Mouse (Mus musculus): ENCODE data around the gene Coq8b. TPM values are rescaled to one million over a fixed set of nuclear protein-coding genes. Genes with fewer than 3 reads are reported as not detected.
A peak's percentile ranks its signal among the peaks of the same experiment; 100 is the strongest.

The Coq8b gene
- polyA plus RNA-seq, 1 experiment, result 28.9 TPM

DNA sequence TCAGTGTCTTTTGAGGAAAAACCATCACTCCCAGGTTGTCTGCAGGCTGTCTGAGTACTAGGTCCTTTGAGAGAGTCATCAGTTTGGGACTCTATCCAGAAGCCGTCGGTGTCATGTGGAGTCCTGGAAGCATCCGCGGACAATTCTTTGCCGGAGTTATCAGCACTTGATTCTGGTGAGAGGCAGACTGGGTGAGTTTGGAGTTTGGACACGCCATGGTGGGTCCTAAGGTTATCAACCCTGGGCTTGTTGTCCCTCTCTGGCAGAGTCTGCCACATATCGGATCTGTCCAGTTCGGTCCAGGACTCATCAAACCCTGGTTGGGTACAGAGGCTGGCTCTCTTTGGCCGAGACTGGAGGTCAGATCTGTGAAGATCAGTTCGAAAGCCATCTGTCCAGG is 5.1 kb upstream of the Coq8b start:
- Histone ChIP-seq H3K27me3 (ENCODE audit: control insufficient read depth, insufficient read depth, low read length) (no peaks in the 10 kb centered on the region), H3K4me1 (ENCODE audit: control insufficient read depth, insufficient read depth, insufficient read length) (peaks cover 12% of the 10 kb centered on the region; the same call in 1 of the 2 replicates), H3K4me3 (ENCODE audit: extremely low read depth, insufficient read depth, insufficient read length) (peak overlapping the region; percentile 76), H3K36me3 (ENCODE audit: control insufficient read depth, insufficient read depth, low read length) (no peaks in the 10 kb centered on the region), H3K27ac (ENCODE audit: insufficient read depth, low read length) (peak overlapping the region; percentile 70)
- DNase-seq (ENCODE audit: low read depth in 1 of 2, low spot score in 2 of 2), result no peak
- WGBS, result 16% methylated on average over 10 of the region's 10 CpGs
- TF ChIP-seq POLR2A (IDR thresholded peaks at IDR 0.05; ENCODE audit: low read depth, low read length) (no peak), CTCF (IDR thresholded peaks at IDR 0.05; ENCODE audit: extremely low read depth, insufficient read depth, insufficient read length, insufficient replicate concordance) (no peak)

- under 1% methylated on average over 47 of the region's 49 CpGs for WGBS
Observed at GRCm38 (mm10) chr7:27228281-27228821, 4.5 kb upstream of the Coq8b start, which contains the start of gene Itpkc. Itpkc (minus strand) TSS chr7:27228661.

GRCm38 (mm10) chr7:27228865-27229264 is 4.0 kb upstream of the Coq8b start:
- no peaks in the 10 kb centered on the region for H3K36me3 ChIP-seq (ENCODE audit: control insufficient read depth, insufficient read depth, low read length)
- no peaks in the 10 kb centered on the region for H3K27me3 ChIP-seq (ENCODE audit: control insufficient read depth, insufficient read depth, low read length)
- no peak for DNase-seq (ENCODE audit: low read depth in 1 of 2, low spot score in 2 of 2)
- WGBS, result 15% methylated on average over 6 of the region's 6 CpGs
- TF ChIP-seq CTCF (IDR thresholded peaks at IDR 0.05; ENCODE audit: extremely low read depth, insufficient read depth, insufficient read length, insufficient replicate concordance), result no peak
- peak overlapping the region; percentile 84 for H3K27ac ChIP-seq (ENCODE audit: insufficient read depth, low read length)
- peaks cover 18% of the 10 kb centered on the region; the same call in 1 of the 2 replicates for H3K4me1 ChIP-seq (ENCODE audit: control insufficient read depth, insufficient read depth, insufficient read length)
- peak overlapping the region; percentile 76 for H3K4me3 ChIP-seq (ENCODE audit: extremely low read depth, insufficient read depth, insufficient read length)

More at GRCm38 (mm10) chr7:27228281-27228821, 4.5 kb upstream of the Coq8b start, which contains the start of gene Itpkc:
- peak; percentile 92 for TF ChIP-seq POLR2A (IDR thresholded peaks at IDR 0.05; ENCODE audit: low read depth, low read length)
- no peak for TF ChIP-seq CTCF (IDR thresholded peaks at IDR 0.05; ENCODE audit: extremely low read depth, insufficient read depth, insufficient read length, insufficient replicate concordance)
- H3K36me3 ChIP-seq (ENCODE audit: control insufficient read depth, insufficient read depth, low read length), result no peaks in the 10 kb centered on the region
- H3K27ac ChIP-seq (ENCODE audit: insufficient read depth, low read length), result peak within 1 kb of the TSS; percentile 84
- no peaks in the 10 kb centered on the region for H3K27me3 ChIP-seq (ENCODE audit: control insufficient read depth, insufficient read depth, low read length)
- DNase-seq (ENCODE audit: low read depth in 1 of 2, low spot score in 2 of 2), result peak; percentile 84 to 88
- peak within 1 kb of the TSS; percentile 76 for H3K4me3 ChIP-seq (ENCODE audit: extremely low read depth, insufficient read depth, insufficient read length)
- H3K4me1 ChIP-seq (ENCODE audit: control insufficient read depth, insufficient read depth, insufficient read length), result peaks cover 13% of the 10 kb centered on the region; the same call in 1 of the 2 replicates

GRCm38 (mm10) chr7:27230781-27231180 is 2.0 kb upstream of the Coq8b start:
- TF ChIP-seq POLR2A (IDR thresholded peaks at IDR 0.05; ENCODE audit: low read depth, low read length) (no peak), CTCF (IDR thresholded peaks at IDR 0.05; ENCODE audit: extremely low read depth, insufficient read depth, insufficient read length, insufficient replicate concordance) (no peak)
- no peaks in the 10 kb centered on the region for H3K27me3 ChIP-seq (ENCODE audit: control insufficient read depth, insufficient read depth, low read length)
- peaks cover 18% of the 10 kb centered on the region; the same call in 1 of the 2 replicates for H3K4me1 ChIP-seq (ENCODE audit: control insufficient read depth, insufficient read depth, insufficient read length)
- no peaks in the 10 kb centered on the region for H3K36me3 ChIP-seq (ENCODE audit: control insufficient read depth, insufficient read depth, low read length)
- 79% methylated on average over 4 of the region's 4 CpGs for WGBS
- no peak overlapping the region for H3K4me3 ChIP-seq (ENCODE audit: extremely low read depth, insufficient read depth, insufficient read length)
- H3K27ac ChIP-seq (ENCODE audit: insufficient read depth, low read length), result no peak overlapping the region
- DNase-seq (ENCODE audit: low read depth in 1 of 2, low spot score in 2 of 2), result no peak

DNA sequence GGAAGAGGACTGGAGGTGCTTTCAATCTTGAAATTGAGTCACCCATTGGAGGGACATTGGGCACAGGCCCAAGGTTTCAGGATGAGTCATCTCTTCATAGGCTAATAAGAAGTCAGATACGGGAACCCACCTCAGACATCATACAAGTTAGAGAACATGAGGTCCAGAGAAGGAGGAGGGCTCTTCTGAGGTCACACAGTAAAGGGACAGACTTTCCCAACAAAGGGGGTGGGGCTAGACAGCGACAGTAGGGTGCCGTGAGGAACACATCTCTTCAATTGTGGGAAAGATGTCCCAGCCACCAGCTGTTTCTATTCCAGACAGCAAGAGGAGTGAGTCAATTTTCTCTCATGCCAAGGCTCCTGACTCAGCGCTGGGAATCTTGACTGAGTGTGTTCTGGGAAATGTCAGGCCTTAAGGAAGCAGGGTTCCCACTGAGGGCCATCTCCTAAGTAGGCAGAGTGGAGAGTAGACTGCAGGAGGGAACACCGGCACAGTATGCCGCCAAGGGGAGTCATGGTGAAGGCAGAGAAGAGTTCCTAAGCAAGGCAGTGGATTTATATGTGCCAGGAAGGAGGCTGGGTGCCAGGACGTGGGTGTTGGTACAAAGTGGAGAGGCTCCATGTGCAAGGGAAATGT is 1.0 kb upstream of the Coq8b start:
- no peaks in the 10 kb centered on the region for H3K27me3 ChIP-seq (ENCODE audit: control insufficient read depth, insufficient read depth, low read length)
- WGBS, result 77% methylated on average over 7 of the region's 7 CpGs
- H3K36me3 ChIP-seq (ENCODE audit: control insufficient read depth, insufficient read depth, low read length), result no peaks in the 10 kb centered on the region
- no peak for DNase-seq (ENCODE audit: low read depth in 1 of 2, low spot score in 2 of 2)
- H3K27ac ChIP-seq (ENCODE audit: insufficient read depth, low read length), result no peak overlapping the region
- H3K4me3 ChIP-seq (ENCODE audit: extremely low read depth, insufficient read depth, insufficient read length), result no peak overlapping the region
- no peak for TF ChIP-seq CTCF (IDR thresholded peaks at IDR 0.05; ENCODE audit: extremely low read depth, insufficient read depth, insufficient read length, insufficient replicate concordance)
- TF ChIP-seq POLR2A (IDR thresholded peaks at IDR 0.05; ENCODE audit: low read depth, low read length), result no peak
- peaks cover 17% of the 10 kb centered on the region; the same call in 1 of the 2 replicates for H3K4me1 ChIP-seq (ENCODE audit: control insufficient read depth, insufficient read depth, insufficient read length)

GRCm38 (mm10) chr7:27233300-27233699 is 477 bp downstream of the Coq8b start:
- Histone ChIP-seq H3K27me3 (ENCODE audit: control insufficient read depth, insufficient read depth, low read length) (no peaks in the 10 kb centered on the region), H3K27ac (ENCODE audit: insufficient read depth, low read length) (no peak overlapping the region), H3K36me3 (ENCODE audit: control insufficient read depth, insufficient read depth, low read length) (no peaks in the 10 kb centered on the region), H3K4me3 (ENCODE audit: extremely low read depth, insufficient read depth, insufficient read length) (peak overlapping the region; percentile 59), H3K4me1 (ENCODE audit: control insufficient read depth, insufficient read depth, insufficient read length) (peaks cover 6% of the 10 kb centered on the region; the same call in 1 of the 2 replicates)
- WGBS, result 6% methylated on average over 6 of the region's 6 CpGs
- no peak for DNase-seq (ENCODE audit: low read depth in 1 of 2, low spot score in 2 of 2)
- TF ChIP-seq POLR2A (IDR thresholded peaks at IDR 0.05; ENCODE audit: low read depth, low read length) (no peak), CTCF (IDR thresholded peaks at IDR 0.05; ENCODE audit: extremely low read depth, insufficient read depth, insufficient read length, insufficient replicate concordance) (no peak)

- H3K27ac ChIP-seq (ENCODE audit: insufficient read depth, low read length), result peak overlapping the region; percentile 26; the same call in 1 of the 2 replicates
- no peak overlapping the region for H3K4me3 ChIP-seq (ENCODE audit: extremely low read depth, insufficient read depth, insufficient read length)
- peaks cover 6% of the 10 kb centered on the region; the same call in 1 of the 2 replicates for H3K4me1 ChIP-seq (ENCODE audit: control insufficient read depth, insufficient read depth, insufficient read length)
- TF ChIP-seq POLR2A (IDR thresholded peaks at IDR 0.05; ENCODE audit: low read depth, low read length) (no peak), CTCF (IDR thresholded peaks at IDR 0.05; ENCODE audit: extremely low read depth, insufficient read depth, insufficient read length, insufficient replicate concordance) (no peak)
- DNase-seq (ENCODE audit: low read depth in 1 of 2, low spot score in 2 of 2), result no peak
- H3K36me3 ChIP-seq (ENCODE audit: control insufficient read depth, insufficient read depth, low read length), result peaks cover 4% of the 10 kb centered on the region; the same call in 1 of the 2 replicates
- WGBS, result 93% methylated on average over 2 of the region's 2 CpGs
- no peaks in the 10 kb centered on the region for H3K27me3 ChIP-seq (ENCODE audit: control insufficient read depth, insufficient read depth, low read length)
Observed at GRCm38 (mm10) chr7:27235726-27236125, 2.9 kb downstream of the Coq8b start.

Measured in spleen, adult 2 months (tissue).